Mouse (Mus musculus): ENCODE data around the gene Kdm4d. TPM values are rescaled to one million over a fixed set of nuclear protein-coding genes. Genes with fewer than 3 reads are reported as not detected.

The Kdm4d gene
- total RNA-seq (2021): not detected
- long read RNA-seq, experiment 1: 0 reads
- long read RNA-seq, experiment 2: 0 reads

- TF ChIP-seq CTCF (IDR thresholded peaks at IDR 0.05): no peak
- peak; percentile 94 for DNase-seq
- peak within 1 kb of the TSS; percentile 80 for H3K4me3 ChIP-seq
- intact Hi-C loops (cut with DNase I): loop anchor here (5.0 kb wide), 2 partner anchors 287 to 673 kb away; partner anchors contain the start of genes Cep57 and Fam76b
- peak within 1 kb of the TSS; percentile 91 for H3K27ac ChIP-seq
These were observed at the start of gene Kdm4d, which contains the start of gene Cwc15 for GRCm38 (mm10) chr9:14500023-14500915. Kdm4d (minus strand) TSS chr9:14500482. Cwc15 (plus strand) TSS chr9:14500617.

GRCm38 (mm10) chr9:14548366-14548761 lies 48.1 kb upstream of the Kdm4d start:
- Histone ChIP-seq H3K4me3 (no peak overlapping the region), H3K27ac (peak overlapping the region; percentile 77)
- intact Hi-C loops (cut with DNase I): loop anchor here (5.0 kb wide), 1 partner anchor 39 kb away; no protein-coding TSS in a partner anchor
- DNase-seq: peak; percentile 42
- no peak for TF ChIP-seq CTCF (IDR thresholded peaks at IDR 0.05)

DNA sequence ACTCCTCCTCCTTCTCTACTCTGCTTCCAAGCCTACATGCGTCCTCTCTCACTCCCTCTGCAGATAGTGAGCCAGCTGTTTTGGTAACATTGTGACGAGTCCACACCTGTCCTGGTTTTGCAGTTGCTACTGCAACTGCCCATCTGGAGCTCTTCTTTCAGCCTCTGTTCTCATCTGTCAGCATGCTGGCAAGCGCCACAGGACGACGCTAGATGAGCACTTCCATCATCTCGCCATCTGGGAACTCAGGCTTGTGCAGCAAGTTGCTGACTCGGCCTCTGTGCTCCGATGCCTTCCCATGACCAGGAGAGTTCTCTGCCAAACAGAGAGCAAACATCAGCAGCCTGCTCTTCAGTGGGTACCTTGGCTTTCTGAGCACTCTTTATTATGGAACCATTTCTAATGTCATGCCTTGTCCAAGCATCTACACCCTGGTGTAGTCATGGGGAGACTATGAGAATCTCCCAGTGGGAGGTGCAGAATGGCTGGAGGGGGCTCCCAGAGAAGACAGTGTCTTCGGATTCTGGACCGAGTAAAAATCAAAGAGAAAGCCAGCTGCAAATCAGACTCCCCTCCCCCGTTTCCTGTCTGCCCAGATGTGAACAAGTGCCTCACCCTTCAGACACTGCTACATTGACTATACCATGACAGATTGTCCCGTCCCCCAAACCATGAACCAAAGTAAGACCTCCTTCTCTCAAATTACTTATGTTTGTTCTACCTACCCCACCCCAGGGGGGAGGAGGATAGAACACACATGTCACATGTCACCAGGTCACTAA lies 47.5 kb upstream of the Kdm4d start:
- no peak overlapping the region for H3K4me3 ChIP-seq
- no peak for TF ChIP-seq CTCF (IDR thresholded peaks at IDR 0.05)
- intact Hi-C loops (cut with DNase I): loop anchor here (5.0 kb wide), 1 partner anchor 40 kb away; no protein-coding TSS in a partner anchor
- peak overlapping the region; percentile 77 for H3K27ac ChIP-seq
- DNase-seq: peak; percentile 85

- TF ChIP-seq CTCF (IDR thresholded peaks at IDR 0.05): no peak
- intact Hi-C loops (cut with DNase I): no loop called here
- H3K4me3 ChIP-seq: no peak overlapping the region
- H3K27ac ChIP-seq: no peak overlapping the region
- DNase-seq: no peak
These were observed 43.9 kb upstream of the Kdm4d start for GRCm38 (mm10) chr9:14544034-14544757.

DNA sequence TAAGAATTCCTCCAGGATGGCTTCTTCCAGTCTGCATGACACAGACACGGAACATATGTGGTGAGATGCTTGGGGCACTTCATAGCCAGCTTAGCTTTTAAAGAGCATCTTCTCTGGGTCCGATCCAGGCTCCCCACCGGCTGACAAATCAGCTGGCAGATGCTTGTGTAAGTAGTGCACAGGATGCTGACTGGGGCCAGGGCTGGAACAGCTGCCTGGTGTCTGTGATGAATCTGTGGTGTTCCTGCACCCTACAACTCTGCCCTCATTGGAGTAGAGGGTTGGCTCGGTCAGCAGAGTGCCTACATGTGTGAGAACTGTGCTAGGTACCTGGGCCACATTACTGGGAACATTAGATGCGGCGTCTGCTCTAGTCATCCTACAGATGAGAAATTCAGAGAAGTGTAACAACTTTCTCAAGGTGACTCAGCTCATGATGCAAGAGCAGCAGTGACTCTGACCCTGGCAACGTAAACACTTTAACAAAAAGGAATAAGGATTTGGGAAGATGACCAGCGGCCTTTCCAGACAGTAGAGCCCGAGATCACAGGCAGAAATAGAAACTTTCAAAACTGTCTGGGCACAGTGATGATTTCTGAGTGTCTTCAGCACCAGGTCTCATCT lies 34.7 kb upstream of the Kdm4d start:
- intact Hi-C loops (cut with DNase I): no loop called here

GRCm38 (mm10) chr9:14533659-14534058 lies 33.4 kb upstream of the Kdm4d start:
- intact Hi-C loops (cut with DNase I): no loop called here

More for the DNA sequence above, 34.7 kb upstream of the Kdm4d start:
- Histone ChIP-seq H3K27ac (no peak overlapping the region), H3K4me3 (no peak overlapping the region)
- no peak for TF ChIP-seq CTCF (IDR thresholded peaks at IDR 0.05)
- no peak for DNase-seq

DNA sequence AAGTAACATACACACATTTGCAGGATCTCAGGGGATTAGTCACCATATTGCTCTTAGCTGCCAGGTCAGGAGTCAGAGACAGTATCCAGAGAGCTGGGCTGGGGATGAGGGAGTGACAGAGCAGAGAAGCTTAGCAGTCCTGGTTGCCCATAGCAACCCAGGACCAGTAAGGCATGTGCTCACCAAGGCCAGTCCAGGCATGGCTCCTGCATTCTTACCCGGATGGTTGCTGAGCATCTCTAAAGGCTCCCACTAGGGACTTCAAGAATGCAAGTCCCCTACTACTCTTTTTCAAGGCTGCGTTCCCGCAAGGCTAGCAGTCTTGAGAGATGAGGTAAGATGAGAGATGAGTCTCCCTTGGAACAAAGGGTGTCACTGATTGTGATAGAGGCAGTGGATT lies 32.0 kb upstream of the Kdm4d start:
- H3K4me3 ChIP-seq: no peak overlapping the region
- H3K27ac ChIP-seq: no peak overlapping the region
- DNase-seq: no peak
- intact Hi-C loops (cut with DNase I): no loop called here
- no peak for TF ChIP-seq CTCF (IDR thresholded peaks at IDR 0.05)

More at GRCm38 (mm10) chr9:14533659-14534058, 33.4 kb upstream of the Kdm4d start:
- H3K4me3 ChIP-seq: no peak overlapping the region
- no peak overlapping the region for H3K27ac ChIP-seq
- no peak for TF ChIP-seq CTCF (IDR thresholded peaks at IDR 0.05)
- DNase-seq: no peak

- DNase-seq: no peak
- Histone ChIP-seq H3K4me3 (no peak overlapping the region), H3K27ac (no peak overlapping the region)
- TF ChIP-seq CTCF (IDR thresholded peaks at IDR 0.05): no peak
- intact Hi-C loops (cut with DNase I): no loop called here
These were observed 29.7 kb upstream of the Kdm4d start for GRCm38 (mm10) chr9:14530004-14530403.

GRCm38 (mm10) chr9:14523408-14524043 lies 23.2 kb upstream of the Kdm4d start:
- intact Hi-C loops (cut with DNase I): loop anchor here (1.0 kb wide), 1 partner anchor 176 kb away; no protein-coding TSS in a partner anchor
- TF ChIP-seq CTCF (IDR thresholded peaks at IDR 0.05): peak; percentile 99
- H3K27ac ChIP-seq: peak overlapping the region; percentile 70
- peak; percentile 88 for DNase-seq
- no peak overlapping the region for H3K4me3 ChIP-seq

GRCm38 (mm10) chr9:14521695-14522094 lies 21.4 kb upstream of the Kdm4d start:
- peak overlapping the region; percentile 74 for H3K27ac ChIP-seq
- no peak for DNase-seq
- no peak overlapping the region for H3K4me3 ChIP-seq
- TF ChIP-seq CTCF (IDR thresholded peaks at IDR 0.05): no peak
- intact Hi-C loops (cut with DNase I): no loop called here

- DNase-seq: no peak
- no peak for TF ChIP-seq CTCF (IDR thresholded peaks at IDR 0.05)
- peak overlapping the region; percentile 74 for H3K27ac ChIP-seq
- no peak overlapping the region for H3K4me3 ChIP-seq
- intact Hi-C loops (cut with DNase I): no loop called here
These were observed 20.8 kb upstream of the Kdm4d start for GRCm38 (mm10) chr9:14520971-14521670.
